Mouse (Mus musculus): ENCODE measurements around the gene Gpr75.

DNA sequence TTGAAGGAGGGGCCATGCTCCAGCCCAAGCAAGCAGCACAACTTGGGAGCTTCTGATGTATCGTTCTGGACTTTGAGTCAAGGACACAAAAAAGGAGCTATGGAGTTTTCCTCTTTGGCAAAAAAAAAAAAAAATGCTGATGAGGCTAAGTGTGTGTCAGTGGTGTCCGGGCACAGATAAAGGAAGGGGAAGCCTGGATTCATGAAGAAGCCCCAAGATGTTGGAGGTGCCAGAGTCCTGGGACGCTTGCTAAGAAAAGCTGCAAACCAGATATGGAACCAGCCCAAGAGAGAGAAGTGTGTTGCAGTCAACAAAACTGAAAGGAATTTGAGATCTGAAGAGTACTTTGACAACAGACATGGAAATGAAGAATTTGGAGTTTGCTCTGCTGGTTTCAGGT, 27.2 kb downstream of the Gpr75 start:
- no peak for TF ChIP-seq CTCF (IDR thresholded peaks at IDR 0.05; ENCODE audit: low read depth, low read length)
- no peak for TF ChIP-seq POLR2AphosphoS5 (IDR thresholded peaks at IDR 0.05; ENCODE audit: insufficient replicate concordance, low read depth, low read length)
- no peak for TF ChIP-seq GATA1 (IDR thresholded peaks at IDR 0.05; ENCODE audit: borderline replicate concordance, low read length)
- TF ChIP-seq GATA2 (IDR thresholded peaks at IDR 0.05; ENCODE audit: borderline replicate concordance, low read depth, low read length) = no peak
